Mouse (Mus musculus) right cerebral cortex, postnatal 25 days (tissue): ENCODE results near the gene Npffr2.
"Not testable (repeated sequence)": the region's sequence is repeated elsewhere in the genome, so short reads cannot be mapped to it uniquely, and the experiment has no call there.

Experiments
- DNase-seq: peaks from one replicate; pipeline ENCODE4 v3.0.0; 2022

Gene Npffr2

DNA sequence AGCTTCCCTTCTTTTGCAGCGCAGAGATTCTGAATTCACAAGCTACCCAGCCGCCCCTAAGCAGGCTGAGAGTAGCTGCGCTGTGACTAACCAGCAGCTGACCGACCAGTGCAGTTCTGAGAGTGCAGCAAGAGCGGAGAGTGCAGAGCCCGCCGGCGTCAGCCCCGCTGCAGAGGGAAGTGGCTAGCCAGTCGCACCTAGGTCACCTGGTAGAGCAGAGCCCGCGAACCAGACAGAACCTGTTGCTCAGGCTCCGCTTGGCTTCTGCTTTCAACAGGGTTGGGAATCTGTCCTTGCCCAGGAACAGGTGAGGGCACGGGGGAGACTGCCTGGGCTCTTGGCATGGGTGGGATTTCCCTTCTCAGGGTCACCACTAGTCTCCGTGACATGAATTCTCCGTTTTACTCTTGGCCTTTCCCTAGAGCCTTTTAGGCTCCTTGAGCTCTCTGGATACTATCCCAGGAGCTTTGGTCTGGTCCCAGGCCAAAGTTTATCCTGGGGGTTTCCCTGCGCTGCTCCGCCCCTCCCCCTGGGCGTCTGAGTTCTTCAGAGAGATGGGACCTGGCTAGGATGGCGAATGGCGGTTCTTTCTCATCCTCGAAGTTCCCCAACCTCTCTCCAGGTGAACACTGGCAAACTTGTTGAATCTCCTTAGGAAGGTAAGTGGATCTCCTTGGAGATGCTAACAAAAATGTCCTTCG lies at the start of gene Npffr2:
Npffr2 (plus strand) TSS at position 552 of the 701 bp plus-strand sequence.
- DNase-seq, result peak; percentile 8

DNA sequence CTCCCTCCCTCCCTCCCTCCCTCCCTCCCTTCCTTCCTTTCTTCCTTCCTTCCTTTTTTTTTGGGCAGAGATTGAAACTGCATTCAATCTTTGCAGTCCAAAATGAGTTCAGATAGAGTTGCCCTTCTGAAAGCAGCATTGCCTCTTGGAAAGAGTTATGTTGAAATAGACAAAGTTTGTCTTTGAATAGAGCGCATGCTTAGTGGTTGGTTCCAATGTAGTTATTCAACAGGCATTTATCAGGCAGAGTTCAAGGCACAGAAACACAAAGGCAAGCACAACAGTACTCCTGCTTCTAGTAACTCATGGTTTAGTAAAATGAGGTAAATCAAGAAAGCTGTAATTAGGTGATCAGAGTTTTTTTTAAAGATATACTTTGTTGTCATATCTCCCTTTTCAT lies 34.7 kb upstream of the Npffr2 start:
- DNase-seq, result no peak

GRCm38 (mm10) chr5:89500182-89500581 lies 27.0 kb upstream of the Npffr2 start:
- DNase-seq, result no peak

- DNase-seq, result peak; percentile 16
Measured at GRCm38 (mm10) chr5:89518641-89519040, 8.6 kb upstream of the Npffr2 start.

GRCm38 (mm10) chr5:89526181-89526778 lies 949 bp upstream of the Npffr2 start:
- no peak for DNase-seq

DNA sequence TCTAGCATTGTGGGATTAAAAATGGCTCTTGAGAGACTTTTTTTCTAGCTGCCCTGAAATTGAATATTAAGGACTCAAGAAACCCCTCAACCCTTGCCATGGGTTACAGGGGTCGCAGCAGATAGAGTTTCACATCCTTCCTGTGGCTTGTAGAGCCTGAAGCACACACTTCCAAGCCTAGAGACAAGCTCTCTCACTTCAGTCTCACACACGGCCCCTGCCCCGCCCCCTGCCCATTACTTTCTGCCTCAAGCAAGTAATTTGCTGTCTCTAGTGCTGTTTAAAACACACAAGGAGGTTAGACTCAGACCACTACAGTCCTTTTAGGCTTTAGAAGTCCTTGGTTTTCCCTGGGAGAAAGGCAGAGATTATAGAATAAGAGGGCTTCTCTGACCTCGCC lies 1.7 kb downstream of the Npffr2 start:
- no peak for DNase-seq

GRCm38 (mm10) chr5:89529391-89529790 lies 2.2 kb downstream of the Npffr2 start:
- DNase-seq, result no peak

DNA sequence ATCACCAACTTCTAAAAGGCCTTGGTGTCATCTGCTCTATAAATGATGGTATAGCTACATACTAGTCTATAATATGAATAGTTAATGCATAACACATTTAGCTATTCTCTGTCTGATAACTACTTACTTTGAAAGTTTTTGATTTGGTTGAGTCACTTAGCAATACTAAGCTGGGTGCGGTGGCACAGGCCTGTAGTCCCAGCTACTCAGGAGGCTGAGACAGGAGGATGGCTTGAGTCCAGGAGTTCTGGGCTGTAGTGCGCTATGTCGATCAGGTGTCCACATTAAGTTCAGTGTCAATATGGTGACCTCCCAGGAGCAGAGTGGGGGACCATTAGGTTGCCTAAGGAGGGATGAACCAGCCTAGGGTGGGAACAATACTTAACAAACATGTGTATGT lies 8.8 kb downstream of the Npffr2 start:
- DNase-seq, result no peak

GRCm38 (mm10) chr5:89542472-89542871 lies 15.2 kb downstream of the Npffr2 start:
- no peak for DNase-seq

- peak; percentile 66 for DNase-seq
Measured at GRCm38 (mm10) chr5:89543476-89543875, 16.2 kb downstream of the Npffr2 start.

DNA sequence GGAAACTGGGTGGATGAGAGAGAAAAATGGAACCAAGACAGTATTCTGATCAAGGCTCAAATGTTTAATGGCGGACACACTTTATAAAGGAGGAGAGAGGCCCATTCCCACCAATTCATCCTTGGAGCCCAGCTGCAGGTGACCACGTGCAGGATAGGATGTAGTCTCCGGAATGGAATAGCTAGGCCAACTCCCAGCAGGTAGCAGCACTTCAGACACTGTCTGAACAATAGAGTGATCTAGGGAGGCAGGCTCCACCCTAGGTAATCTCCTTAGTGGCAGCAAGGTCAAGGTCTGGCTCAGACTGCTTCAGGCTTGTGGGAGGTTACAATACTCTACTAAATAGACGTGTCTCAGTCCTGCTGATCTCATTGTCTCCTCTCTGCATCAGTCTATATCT lies 31.9 kb downstream of the Npffr2 start:
- DNase-seq, result not testable (repeated sequence)

- peak; percentile 14 for DNase-seq
Measured at GRCm38 (mm10) chr5:89561381-89561780, 34.2 kb downstream of the Npffr2 start.

GRCm38 (mm10) chr5:89578678-89579077 lies 51.4 kb downstream of the Npffr2 start:
- DNase-seq, result no peak

DNA sequence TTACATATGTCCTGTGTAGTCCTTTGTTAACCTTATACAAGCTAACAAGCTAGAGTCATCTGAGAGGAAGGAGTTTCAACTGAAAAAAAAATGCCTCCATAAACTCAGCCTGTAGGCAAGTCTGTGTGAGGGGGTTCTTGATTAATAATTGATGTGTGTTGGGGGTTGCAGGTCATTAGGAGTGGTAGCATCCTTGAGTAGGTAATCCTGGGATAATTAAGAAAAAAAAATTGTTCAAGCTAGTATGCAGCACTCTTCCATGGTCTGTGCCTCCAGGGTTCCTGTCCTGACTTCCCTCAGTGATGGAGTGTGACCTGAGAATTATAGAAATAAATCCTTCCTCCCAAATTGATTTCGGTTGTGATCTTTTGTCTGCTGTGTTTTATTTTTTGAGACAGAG lies 52.0 kb downstream of the Npffr2 start:
- DNase-seq, result no peak

GRCm38 (mm10) chr5:89581143-89581542 lies 53.9 kb downstream of the Npffr2 start:
- DNase-seq, result no peak

- no peak for DNase-seq
Measured at GRCm38 (mm10) chr5:89581742-89582366, 54.6 kb downstream of the Npffr2 start.

DNA sequence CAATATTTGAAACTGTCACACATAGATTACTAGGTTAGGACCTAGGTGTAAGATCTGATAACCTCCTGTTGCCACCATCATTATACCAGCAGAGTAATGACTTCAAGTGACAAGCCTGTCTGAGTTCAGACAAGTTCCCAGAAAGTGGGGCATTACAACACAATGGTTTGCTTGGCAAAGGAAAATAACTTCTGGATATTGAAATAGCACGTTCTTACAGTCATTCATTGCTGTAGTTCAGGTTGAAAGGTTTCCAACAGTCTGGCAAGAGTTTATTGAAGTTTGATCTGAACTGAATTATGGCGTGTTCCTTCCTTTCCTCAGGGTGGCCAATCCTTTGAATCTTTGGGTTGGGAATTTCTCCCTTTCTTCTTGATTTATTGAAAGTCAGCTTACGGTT lies 57.8 kb downstream of the Npffr2 start:
- DNase-seq, result no peak

- no peak for DNase-seq
Measured at GRCm38 (mm10) chr5:89592301-89592700, 65.1 kb downstream of the Npffr2 start.

DNA sequence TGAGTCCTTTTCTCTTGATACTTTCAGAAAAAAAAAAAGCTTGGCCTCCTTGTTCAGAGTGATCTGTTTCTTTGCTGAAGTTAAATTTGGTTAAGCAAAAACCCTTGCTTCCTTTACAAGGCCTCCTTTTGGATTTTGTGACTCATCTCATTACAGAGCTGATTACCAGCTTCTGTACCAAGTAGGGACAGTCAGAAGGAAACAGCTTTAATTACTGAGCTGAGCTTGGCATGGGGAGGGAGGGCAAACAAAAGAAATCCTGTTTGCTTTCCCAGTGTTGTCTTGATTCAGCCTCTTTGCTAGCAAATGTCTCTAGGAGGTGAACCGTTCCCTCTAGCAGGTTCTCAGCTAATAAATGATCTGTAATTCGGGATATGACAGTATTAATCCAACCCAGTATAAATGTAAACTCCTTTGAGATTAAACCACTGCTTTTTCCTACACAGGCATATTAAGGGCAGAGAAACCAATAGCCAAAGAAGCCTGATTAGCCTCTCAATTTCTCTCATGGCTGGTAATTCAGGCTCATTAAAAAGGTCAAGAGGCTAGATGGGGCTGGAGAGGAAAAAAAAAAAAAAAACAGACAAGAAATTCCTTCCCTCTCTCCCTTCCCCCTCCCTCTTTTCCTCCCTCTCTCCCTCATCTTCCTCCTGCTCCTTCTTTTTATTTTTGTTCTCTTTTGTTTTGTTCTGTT lies 84.2 kb downstream of the Npffr2 start:
- DNase-seq, result no peak

- DNase-seq, result no peak
Measured at GRCm38 (mm10) chr5:89612262-89612661, 85.0 kb downstream of the Npffr2 start.

DNA sequence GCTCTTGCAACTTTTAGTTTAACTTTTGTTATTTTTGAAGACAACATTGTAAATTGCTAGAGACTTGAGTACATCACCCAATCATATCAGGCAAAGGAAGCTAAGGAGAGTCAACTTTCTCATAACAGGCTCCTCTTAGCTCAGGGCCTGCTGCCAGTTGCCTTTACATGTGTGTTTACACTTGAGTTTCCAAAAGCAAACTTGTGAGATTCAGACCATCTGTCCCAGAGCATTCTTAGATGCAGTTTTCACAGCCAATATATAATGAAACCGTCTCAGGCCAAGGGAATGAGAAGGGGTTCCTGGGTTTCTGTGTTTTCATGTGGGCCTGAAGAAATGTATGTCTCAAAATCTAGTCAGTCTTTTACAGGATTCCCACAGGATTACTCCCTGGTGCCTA lies 104.4 kb downstream of the Npffr2 start:
- peak; percentile 21 for DNase-seq
